ENCODE assay signal across 14 mouse cellular contexts in genomic region chr8:117757900-117758299, GRCm38 (mm10). TPM values are rescaled to one million over a fixed set of nuclear protein-coding genes. Genes with fewer than 3 reads are reported as not detected.
"Had no signal": no experiment of that assay in that cellular context is flagged by ENCODE, and none has a peak within 500 bp of the region (broad histone marks: within the 10 kb centered on the region; RNA-seq: fewer than 3 reads in every experiment).

No protein-coding gene starts in this region.

- H3K4me3 ChIP-seq: midbrain, embryonic 10.5 days; midbrain, embryonic 13.5 days; midbrain, embryonic 15.5 days; neural tube, embryonic 12.5 days had no signal

- H3K9me3 ChIP-seq: midbrain, embryonic 10.5 days; midbrain, embryonic 13.5 days; midbrain, embryonic 15.5 days; neural tube, embryonic 12.5 days had no signal

- DNase-seq: lung, adult 18-20 months; lung, embryonic 14.5 days; lung, postnatal 10 days; lung, postnatal 4 days; right cerebral cortex, postnatal 14 days; thymus, adult 2 months; thymus, postnatal 25 days; thymus, postnatal 4 days had no signal

- H3K4me2 ChIP-seq: lung, embryonic 14.5 days; midbrain, embryonic 13.5 days; midbrain, embryonic 15.5 days; neural tube, embryonic 12.5 days had no signal

- H3K36me3 ChIP-seq: midbrain, embryonic 10.5 days; midbrain, embryonic 13.5 days; midbrain, embryonic 15.5 days; neural tube, embryonic 12.5 days had no signal

- H3K9ac ChIP-seq: lung, embryonic 14.5 days; midbrain, embryonic 13.5 days; midbrain, embryonic 15.5 days; neural tube, embryonic 12.5 days had no signal

- H3K4me1 ChIP-seq: midbrain, embryonic 10.5 days; midbrain, embryonic 13.5 days; midbrain, embryonic 15.5 days; neural tube, embryonic 12.5 days had no signal

- H3K27me3 ChIP-seq: midbrain, embryonic 13.5 days; midbrain, embryonic 15.5 days; neural tube, embryonic 12.5 days had no signal

- ATAC-seq: midbrain, embryonic 13.5 days; midbrain, embryonic 15.5 days had no signal

- H3K27ac ChIP-seq: midbrain, embryonic 10.5 days; midbrain, embryonic 13.5 days; midbrain, embryonic 15.5 days; neural tube, embryonic 12.5 days had no signal

RNA-seq across cellular contexts. Expression of gene Hsd17b2, which starts 56.2 kb away (rescaled TPM):
- polyA plus RNA-seq: lung, embryonic 16.5 days; midbrain, embryonic 15.5 days; neural tube, embryonic 12.5 days; spleen, adult 2 months had no signal
